Mouse (Mus musculus) limb, embryonic 11.5 days (tissue): ENCODE results near the gene Gm42674. TPM values are rescaled to one million over a fixed set of nuclear protein-coding genes. Genes with fewer than 3 reads are reported as not detected.

ENCODE experiments used
- ATAC-seq: fragments of 200-750 bp; cut with Nextera tagmentation; 2 replicates; pipeline ENCODE4 v1.8.0; 2017; ENCODE audit warnings: low read depth; ENCODE audit not compliant: insufficient number of reproducible peaks, low FRiP score, low TSS enrichment
- DNase-seq: peaks from one replicate; pipeline ENCODE4 v3.0.0-alpha.2; 2015; ENCODE audit warnings: low spot score
- H3K27ac ChIP-seq: fragments of 300-500 bp; sonication (generic); replicated peaks from 2 replicates; pipeline ENCODE4 v1.5.1; 2014; ENCODE audit warnings: low read depth, mild to moderate bottlenecking, low read length
- H3K27me3 ChIP-seq: fragments of 300-500 bp; sonication (generic); 2 replicates; pipeline ENCODE4 v1.6.1; 2014; ENCODE audit warnings: mild to moderate bottlenecking, low read length, mixed read lengths; ENCODE audit not compliant: control insufficient read depth, insufficient read depth
- H3K36me3 ChIP-seq: fragments of 300-500 bp; sonication (generic); 2 replicates; pipeline ENCODE4 v1.6.1; 2014; ENCODE audit warnings: mild to moderate bottlenecking, low read length, moderate library complexity, mixed read lengths; ENCODE audit not compliant: control insufficient read depth, insufficient read depth
- H3K4me1 ChIP-seq: fragments of 300-500 bp; sonication (generic); 2 replicates; pipeline ENCODE4 v1.6.1; 2014; ENCODE audit warnings: low read length, mixed read lengths; ENCODE audit not compliant: control insufficient read depth, insufficient read depth
- H3K4me2 ChIP-seq: fragments of 300-500 bp; sonication (generic); 2 replicates; pipeline ENCODE4 v1.6.1; 2014; ENCODE audit warnings: low read depth, mild to moderate bottlenecking, moderate library complexity; ENCODE audit not compliant: severe bottlenecking
- H3K4me3 ChIP-seq: fragments of 300-500 bp; sonication (generic); 2 replicates; pipeline ENCODE4 v1.5.1; 2014; ENCODE audit warnings: low read depth, low read length
- H3K9ac ChIP-seq: fragments of 300-500 bp; sonication (generic); 2 replicates; pipeline ENCODE4 v1.6.1; 2014; ENCODE audit warnings: mild to moderate bottlenecking, low read length
- H3K9me3 ChIP-seq: fragments of 300-500 bp; sonication (generic); 2 replicates; pipeline ENCODE4 v1.6.1; 2016; ENCODE audit warnings: low read length; ENCODE audit not compliant: control insufficient read depth
- WGBS: fragments of 180-500 bp; shearing (Covaris S2); extraction: QIAGEN DNeasy Blood & Tissue Kit; methylation state at CpG from one replicate; pipeline ENCODE4 v1.1.7; 2014; 5-methylcytosine and 5-hydroxymethylcytosine counted together
- polyA plus RNA-seq: library from polyadenylated mRNA; unstranded; fragments of >200 nt; fragmentation: Nextera tagmentation; extraction: Ambion mirVana; gene quantifications from 2 replicates; pipeline ENCODE4 v1.2.1, GENCODE M21; 2014

The Gm42674 gene
- polyA plus RNA-seq, 1 experiment from 2014 or later: not detected

DNA sequence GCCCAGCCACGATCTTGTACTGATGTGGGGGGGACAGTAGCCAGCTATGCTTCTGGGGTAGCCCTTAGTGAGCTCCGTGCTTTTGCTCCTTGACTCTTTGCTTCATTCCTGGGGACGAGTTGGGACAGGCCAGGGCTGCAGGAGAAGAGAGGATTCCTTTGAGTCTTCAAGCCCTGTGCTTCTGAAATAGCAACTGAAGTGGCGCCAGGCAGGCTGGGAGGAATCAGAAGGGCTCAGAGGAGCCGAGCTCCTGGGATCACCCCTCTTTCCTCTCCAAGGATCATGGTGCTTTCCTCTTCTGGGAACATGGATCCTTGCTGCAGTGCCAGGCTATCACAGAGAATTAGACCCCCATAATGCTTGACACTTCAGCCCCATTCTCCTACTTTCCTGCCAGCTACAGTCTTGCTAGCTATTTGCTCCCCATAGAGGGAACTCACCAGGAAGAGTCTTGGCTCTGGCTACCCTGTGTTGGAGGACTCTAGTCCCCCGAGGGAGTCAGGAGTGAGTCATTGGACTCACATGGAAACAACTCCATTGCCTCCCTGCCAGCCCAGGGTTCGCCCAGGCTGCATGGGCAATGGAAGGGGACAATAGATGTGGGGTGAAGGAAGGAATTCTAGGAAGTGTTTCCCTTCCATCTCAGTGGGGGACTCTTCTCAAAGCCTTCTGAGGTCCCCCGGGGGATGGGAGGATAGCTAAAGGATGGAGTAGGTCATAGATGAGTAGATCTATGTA is 1.1 kb upstream of the Gm42674 start:
- H3K9me3 ChIP-seq: no peaks in the 10 kb centered on the region
- H3K4me2 ChIP-seq: no peak overlapping the region
- no peaks in the 10 kb centered on the region for H3K36me3 ChIP-seq
- ATAC-seq: no peak
- WGBS: 82% methylated on average over 8 of the region's 8 CpGs
- H3K4me1 ChIP-seq: peaks cover 2% of the 10 kb centered on the region; the same call in 1 of the 2 replicates
- no peak overlapping the region for H3K4me3 ChIP-seq
- no peak for DNase-seq
- no peak overlapping the region for H3K27ac ChIP-seq
- no peak overlapping the region for H3K9ac ChIP-seq
- H3K27me3 ChIP-seq: no peaks in the 10 kb centered on the region

DNA sequence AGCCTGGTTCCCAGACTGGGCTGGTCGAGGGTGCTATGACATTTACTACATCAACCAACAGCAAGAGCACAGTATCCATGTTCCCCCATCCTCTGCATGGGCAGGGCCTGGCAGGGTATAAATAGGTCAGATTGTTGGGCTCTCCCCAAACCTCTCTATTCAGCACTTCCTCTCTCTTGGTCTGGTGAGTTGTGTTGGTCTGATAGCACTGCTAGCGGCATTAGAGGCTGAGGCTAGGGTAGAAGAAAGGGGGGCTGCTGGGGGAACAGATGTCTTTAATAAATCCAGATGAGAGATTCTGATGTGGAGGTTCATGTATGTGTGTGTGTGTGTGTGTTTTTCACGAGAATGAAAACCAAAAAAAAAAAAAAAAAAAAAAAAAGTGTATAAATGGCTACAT is 1.9 kb downstream of the Gm42674 start, which contains the start of gene S100a4:
S100a4 (plus strand) TSS at position 149 of the 400 bp plus-strand sequence.
- 34% methylated on average over 3 of the region's 3 CpGs for WGBS
- Histone ChIP-seq H3K36me3 (no peaks in the 10 kb centered on the region), H3K9ac (no peak within 1 kb of the TSS), H3K27me3 (no peaks in the 10 kb centered on the region), H3K4me2 (no peak within 1 kb of the TSS), H3K4me3 (no peak within 1 kb of the TSS), H3K9me3 (no peaks in the 10 kb centered on the region), H3K4me1 (peaks cover 2% of the 10 kb centered on the region; the same call in 1 of the 2 replicates), H3K27ac (no peak within 1 kb of the TSS)
- DNase-seq (peak; percentile 41), ATAC-seq (peak; percentile 26; the same call in 1 of the 2 replicates)

DNA sequence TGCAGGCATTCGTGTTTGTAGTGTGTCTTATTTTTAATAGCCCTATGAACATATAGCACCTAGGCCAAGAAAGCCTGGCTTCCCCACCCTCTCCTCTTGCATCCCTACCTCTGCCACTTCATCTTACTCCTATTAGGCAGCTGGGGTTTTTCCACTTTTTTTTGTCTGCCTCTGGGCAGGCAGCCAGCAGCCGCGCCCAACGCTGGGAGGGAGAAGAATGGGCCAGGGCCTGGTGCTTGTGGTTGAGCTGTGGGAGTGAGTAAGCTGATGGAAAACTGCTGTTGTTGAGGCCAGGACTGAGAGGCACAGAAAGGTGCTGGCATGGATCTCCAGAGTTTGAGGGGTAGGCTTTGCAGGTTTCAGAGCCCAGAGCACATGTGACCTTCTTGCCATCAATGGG is 2.7 kb downstream of the Gm42674 start:
- Histone ChIP-seq H3K36me3 (no peaks in the 10 kb centered on the region), H3K9me3 (no peaks in the 10 kb centered on the region), H3K4me1 (peaks cover 2% of the 10 kb centered on the region; the same call in 1 of the 2 replicates), H3K4me3 (no peak overlapping the region), H3K27ac (no peak overlapping the region), H3K9ac (no peak overlapping the region), H3K27me3 (no peaks in the 10 kb centered on the region), H3K4me2 (no peak overlapping the region)
- WGBS: 75% methylated on average over 4 of the region's 4 CpGs
- ATAC-seq (peak; percentile 42; the same call in 1 of the 2 replicates), DNase-seq (peak; percentile 51)

DNA sequence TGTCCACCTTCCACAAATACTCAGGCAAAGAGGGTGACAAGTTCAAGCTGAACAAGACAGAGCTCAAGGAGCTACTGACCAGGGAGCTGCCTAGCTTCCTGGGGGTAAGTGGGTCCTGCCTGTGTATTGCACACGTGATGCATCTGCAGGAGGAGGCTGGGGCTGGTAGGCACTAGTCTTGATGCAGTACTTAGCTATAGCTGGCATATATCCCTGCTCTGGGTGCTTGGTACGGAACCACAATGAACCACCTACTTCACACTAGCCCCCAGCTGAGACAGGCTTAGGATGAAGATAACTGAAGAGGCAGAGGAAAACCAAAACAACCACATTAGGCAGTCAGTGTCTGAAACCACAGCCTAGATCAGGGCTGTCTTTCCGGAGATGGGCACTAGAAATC is 3.3 kb downstream of the Gm42674 start:
- 87% methylated on average over 3 of the region's 3 CpGs for WGBS
- H3K4me2 ChIP-seq: no peak overlapping the region
- no peaks in the 10 kb centered on the region for H3K27me3 ChIP-seq
- no peaks in the 10 kb centered on the region for H3K36me3 ChIP-seq
- no peak overlapping the region; the same call in 1 of the 2 replicates for H3K27ac ChIP-seq
- ATAC-seq (no peak), DNase-seq (no peak)
- H3K9ac ChIP-seq: no peak overlapping the region
- H3K9me3 ChIP-seq: no peaks in the 10 kb centered on the region
- H3K4me3 ChIP-seq: no peak overlapping the region
- peaks cover 2% of the 10 kb centered on the region; the same call in 1 of the 2 replicates for H3K4me1 ChIP-seq

DNA sequence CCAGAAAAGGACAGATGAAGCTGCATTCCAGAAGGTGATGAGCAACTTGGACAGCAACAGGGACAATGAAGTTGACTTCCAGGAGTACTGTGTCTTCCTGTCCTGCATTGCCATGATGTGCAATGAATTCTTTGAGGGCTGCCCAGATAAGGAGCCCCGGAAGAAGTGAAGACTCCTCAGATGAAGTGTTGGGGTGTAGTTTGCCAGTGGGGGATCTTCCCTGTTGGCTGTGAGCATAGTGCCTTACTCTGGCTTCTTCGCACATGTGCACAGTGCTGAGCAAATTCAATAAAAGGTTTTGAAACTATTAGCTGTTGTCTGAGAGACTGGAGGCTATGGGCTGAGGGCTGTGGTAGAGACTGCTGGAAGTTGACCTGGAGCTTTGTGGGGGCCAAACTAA is 4.0 kb downstream of the Gm42674 start:
- 75% methylated on average over 2 of the region's 2 CpGs for WGBS
- peak overlapping the region; percentile 24 for H3K27ac ChIP-seq
- H3K4me1 ChIP-seq: peaks cover 2% of the 10 kb centered on the region; the same call in 1 of the 2 replicates
- no peaks in the 10 kb centered on the region for H3K27me3 ChIP-seq
- no peak overlapping the region for H3K9ac ChIP-seq
- no peaks in the 10 kb centered on the region for H3K36me3 ChIP-seq
- H3K4me2 ChIP-seq: no peak overlapping the region
- ATAC-seq (no peak), DNase-seq (no peak)
- no peak overlapping the region for H3K4me3 ChIP-seq
- no peaks in the 10 kb centered on the region for H3K9me3 ChIP-seq

DNA sequence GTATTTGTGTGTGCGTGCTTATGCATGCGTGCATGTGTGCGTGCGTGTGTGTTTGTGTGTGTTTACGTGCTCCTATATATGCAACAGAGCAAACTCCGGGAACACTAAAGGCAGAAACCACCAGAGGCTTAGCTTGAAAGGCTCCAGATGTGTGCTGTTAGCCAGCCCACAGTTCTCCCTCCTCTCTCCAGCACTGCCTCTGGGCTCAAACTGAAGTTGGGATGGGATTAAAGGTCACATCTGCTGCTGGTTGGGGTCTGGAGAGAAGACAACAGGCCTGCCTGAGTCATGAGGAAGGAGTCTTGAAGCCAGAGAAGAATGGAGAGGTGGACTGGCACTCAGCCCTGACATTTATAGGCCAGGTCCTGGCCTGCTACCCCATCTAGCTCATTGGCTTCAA is 4.5 kb downstream of the Gm42674 start:
- ATAC-seq (peak; percentile 44; the same call in 1 of the 2 replicates), DNase-seq (peak; percentile 63)
- Histone ChIP-seq H3K4me1 (peaks cover 2% of the 10 kb centered on the region; the same call in 1 of the 2 replicates), H3K27ac (peak overlapping the region; percentile 24), H3K4me2 (no peak overlapping the region), H3K9me3 (no peaks in the 10 kb centered on the region), H3K4me3 (no peak overlapping the region), H3K36me3 (no peaks in the 10 kb centered on the region), H3K9ac (no peak overlapping the region), H3K27me3 (no peaks in the 10 kb centered on the region)
- 69% methylated on average over 6 of the region's 6 CpGs for WGBS

DNA sequence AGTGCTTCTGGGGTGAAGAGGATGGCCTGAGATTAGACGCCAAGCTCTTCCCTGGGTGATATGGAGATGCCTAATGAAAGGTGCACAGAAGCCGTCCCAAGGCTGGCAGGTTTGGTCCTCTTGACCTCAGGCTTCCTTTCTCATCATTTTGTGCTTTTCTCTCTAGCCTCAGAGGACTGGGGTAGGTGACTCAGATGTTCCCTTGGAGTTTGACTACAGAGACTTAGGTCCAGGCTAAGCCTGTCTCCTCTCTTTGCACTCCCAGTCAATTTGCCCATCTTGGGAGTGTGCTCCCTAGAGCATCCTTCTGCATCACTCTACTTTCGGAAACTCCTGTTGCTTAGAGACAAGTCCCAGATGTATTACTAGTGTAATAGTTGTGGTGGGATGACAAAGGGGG is 5.7 kb downstream of the Gm42674 start:
- no peak overlapping the region for H3K27ac ChIP-seq
- 88% methylated on average over 3 of the region's 3 CpGs for WGBS
- no peak overlapping the region for H3K9ac ChIP-seq
- DNase-seq (no peak), ATAC-seq (no peak)
- no peak overlapping the region for H3K4me3 ChIP-seq
- peaks cover 2% of the 10 kb centered on the region; the same call in 1 of the 2 replicates for H3K4me1 ChIP-seq
- no peaks in the 10 kb centered on the region for H3K27me3 ChIP-seq
- no peaks in the 10 kb centered on the region for H3K36me3 ChIP-seq
- H3K9me3 ChIP-seq: no peaks in the 10 kb centered on the region
- H3K4me2 ChIP-seq: no peak overlapping the region

DNA sequence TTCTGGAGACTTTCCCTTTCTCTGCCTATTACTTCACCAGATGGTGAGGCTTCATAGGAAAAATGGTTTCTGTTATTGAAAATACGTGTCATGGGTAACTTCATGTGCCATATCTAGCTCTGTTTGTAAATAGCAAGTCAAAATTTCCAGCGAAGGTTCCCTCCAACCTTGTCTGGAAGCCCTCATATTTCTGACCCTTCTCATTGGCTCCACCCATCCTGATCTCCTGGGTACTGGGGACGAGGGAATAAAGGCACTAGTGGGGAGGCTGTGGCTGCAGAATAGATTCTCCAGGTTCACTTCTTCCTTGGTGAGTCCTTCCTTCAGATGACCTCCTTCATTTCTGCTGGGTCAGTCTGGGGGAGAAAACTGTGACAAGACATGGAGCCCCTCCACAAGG is 6.5 kb downstream of the Gm42674 start, which contains the start of gene S100a5:
S100a5 (plus strand) TSS at position 301 of the 400 bp plus-strand sequence.
- Histone ChIP-seq H3K9me3 (no peaks in the 10 kb centered on the region), H3K27ac (no peak within 1 kb of the TSS), H3K9ac (no peak within 1 kb of the TSS), H3K4me3 (no peak within 1 kb of the TSS), H3K36me3 (no peaks in the 10 kb centered on the region), H3K4me2 (no peak within 1 kb of the TSS), H3K4me1 (peaks cover 2% of the 10 kb centered on the region; the same call in 1 of the 2 replicates), H3K27me3 (no peaks in the 10 kb centered on the region; the same call in 1 of the 2 replicates)
- ATAC-seq: no peak
- DNase-seq: no peak
- 60% methylated on average over 3 of the region's 3 CpGs for WGBS
